In genomic region chr4:84578296-84578695, GRCm38 (mm10) we compare ENCODE assay signal across 19 mouse cellular contexts.
"Had no signal": no experiment of that assay in that cellular context is flagged by ENCODE, and none has a peak within 500 bp of the region (broad histone marks: within the 10 kb centered on the region; RNA-seq: fewer than 3 reads in every experiment).

No protein-coding gene starts in this region.

- H3K4me1 ChIP-seq: liver, embryonic 13.5 days; midbrain, embryonic 12.5 days; midbrain, embryonic 15.5 days; neural tube, embryonic 12.5 days; neural tube, embryonic 15.5 days; stomach, embryonic 15.5 days had no signal

- DNase-seq: kidney, adult 8-10 months; kidney, postnatal 10 days; kidney, postnatal 36 days; left cerebral cortex, postnatal 4 days; liver, embryonic 13.5 days; lung, adult 2 months; lung, postnatal 14 days; right cerebral cortex, adult 18-20 months; right cerebral cortex, postnatal 14 days; spleen, adult 18-20 months; thymus, postnatal 36 days had no signal

- H3K36me3 ChIP-seq: kidney, embryonic 15.5 days; limb, embryonic 13.5 days; liver, embryonic 13.5 days; midbrain, embryonic 12.5 days; midbrain, embryonic 15.5 days; neural tube, embryonic 12.5 days; neural tube, embryonic 15.5 days; stomach, embryonic 15.5 days had no signal

- ATAC-seq: midbrain, embryonic 15.5 days had no signal

- H3K9me3 ChIP-seq: kidney, embryonic 15.5 days; limb, embryonic 13.5 days; liver, embryonic 13.5 days; midbrain, embryonic 12.5 days; midbrain, embryonic 15.5 days; neural tube, embryonic 12.5 days; neural tube, embryonic 15.5 days; stomach, embryonic 15.5 days had no signal

- H3K9ac ChIP-seq: kidney, embryonic 15.5 days; limb, embryonic 13.5 days; liver, embryonic 13.5 days; midbrain, embryonic 12.5 days; midbrain, embryonic 15.5 days; neural tube, embryonic 12.5 days; neural tube, embryonic 15.5 days; stomach, embryonic 15.5 days had no signal

- H3K27me3 ChIP-seq: kidney, embryonic 15.5 days; limb, embryonic 13.5 days; liver, embryonic 13.5 days; midbrain, embryonic 12.5 days; midbrain, embryonic 15.5 days; neural tube, embryonic 12.5 days; neural tube, embryonic 15.5 days; stomach, embryonic 15.5 days had no signal

- H3K27ac ChIP-seq: kidney, embryonic 15.5 days; limb, embryonic 13.5 days; liver, embryonic 13.5 days; macrophage; midbrain, embryonic 12.5 days; midbrain, embryonic 15.5 days; neural tube, embryonic 12.5 days; neural tube, embryonic 15.5 days; stomach, embryonic 15.5 days had no signal

- H3K4me3 ChIP-seq: kidney, embryonic 15.5 days; limb, embryonic 13.5 days; liver, embryonic 13.5 days; midbrain, embryonic 12.5 days; midbrain, embryonic 15.5 days; neural tube, embryonic 12.5 days; neural tube, embryonic 15.5 days; stomach, embryonic 15.5 days had no signal

- H3K4me2 ChIP-seq: kidney, embryonic 15.5 days; limb, embryonic 13.5 days; liver, embryonic 13.5 days; midbrain, embryonic 12.5 days; midbrain, embryonic 15.5 days; neural tube, embryonic 12.5 days; neural tube, embryonic 15.5 days; stomach, embryonic 15.5 days had no signal
